Mouse (Mus musculus) intestine, embryonic 16.5 days (tissue): Measurements from ENCODE around the gene Zdhhc7. TPM values are rescaled to one million over a fixed set of nuclear protein-coding genes. Genes with fewer than 3 reads are reported as not detected.

Experiments used
- ATAC-seq: fragments of 200-750 bp; cut with Nextera tagmentation; 2 replicates; pipeline ENCODE4 v1.8.0; 2017; ENCODE audit warnings: moderate TSS enrichment, moderate library complexity
- H3K27ac ChIP-seq: fragments of 300-500 bp; sonication (generic); 2 replicates; pipeline ENCODE4 v1.5.1; 2014; ENCODE audit warnings: mild to moderate bottlenecking, low read length
- H3K27me3 ChIP-seq: fragments of 300-500 bp; sonication (generic); replicated peaks from 2 replicates; pipeline ENCODE4 v1.6.1; 2014; ENCODE audit warnings: low read length, control low read depth, mixed read lengths; ENCODE audit not compliant: control insufficient read depth, insufficient read depth
- H3K36me3 ChIP-seq: fragments of 300-500 bp; sonication (generic); 2 replicates; pipeline ENCODE4 v1.6.1; 2014; ENCODE audit warnings: low read length, control low read depth; ENCODE audit not compliant: control insufficient read depth, insufficient read depth
- H3K4me1 ChIP-seq: fragments of 300-500 bp; sonication (generic); 2 replicates; pipeline ENCODE4 v1.6.1; 2014; ENCODE audit warnings: low read length, control low read depth, mixed read lengths; ENCODE audit not compliant: control insufficient read depth, insufficient read depth
- H3K4me2 ChIP-seq: fragments of 300-500 bp; sonication (generic); 2 replicates; pipeline ENCODE4 v1.6.1; 2014; ENCODE audit warnings: low read depth, low read length, control low read depth
- H3K4me3 ChIP-seq: fragments of 300-500 bp; sonication (generic); 2 replicates; pipeline ENCODE4 v1.5.1; 2014; ENCODE audit warnings: mild to moderate bottlenecking, low read length
- H3K9ac ChIP-seq: fragments of 300-500 bp; sonication (generic); 2 replicates; pipeline ENCODE4 v1.6.1; 2014; ENCODE audit warnings: low read depth, low read length
- H3K9me3 ChIP-seq: fragments of 300-500 bp; sonication (generic); 2 replicates; pipeline ENCODE4 v1.6.1; 2016; ENCODE audit warnings: low read length, control low read depth; ENCODE audit not compliant: control insufficient read depth
- WGBS: fragments of 180-500 bp; shearing (Covaris S2); extraction: QIAGEN DNeasy Blood & Tissue Kit; methylation state at CpG from one replicate; pipeline ENCODE4 v1.1.7; 2014; 5-methylcytosine and 5-hydroxymethylcytosine counted together
- polyA plus RNA-seq: library from polyadenylated mRNA; unstranded; fragments of >200 nt; fragmentation: Nextera tagmentation; extraction: Ambion mirVana; gene quantifications from 2 replicates; pipeline ENCODE4 v1.2.1, GENCODE M21; 2015

Gene Zdhhc7
- polyA plus RNA-seq, 1 experiment from 2014 or later: 40.5 TPM

DNA sequence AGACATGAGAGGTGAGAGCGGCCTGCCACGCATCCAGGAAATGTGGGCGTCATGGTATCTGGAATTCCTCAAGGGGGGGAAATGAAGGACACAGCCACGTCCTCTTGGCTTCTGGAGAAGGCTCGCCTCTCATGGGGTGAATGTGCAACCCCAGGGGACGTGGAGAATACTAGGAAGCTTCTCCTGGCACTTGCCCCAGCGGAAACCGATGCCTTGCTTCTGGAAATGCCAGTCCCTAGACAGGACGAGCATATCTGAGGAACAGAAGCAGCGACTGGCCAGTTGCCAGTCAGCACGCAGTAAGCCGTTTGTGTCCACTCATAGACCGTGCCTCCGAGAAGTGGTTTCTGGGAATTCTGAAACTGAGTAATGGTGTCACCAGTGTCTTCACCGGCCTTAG, 64.1 kb downstream of the Zdhhc7 start:
- no peak overlapping the region for H3K9ac ChIP-seq
- H3K4me1 ChIP-seq: peaks cover 18% of the 10 kb centered on the region
- H3K4me2 ChIP-seq: no peak overlapping the region
- no peak for ATAC-seq
- no peak overlapping the region for H3K27ac ChIP-seq
- H3K36me3 ChIP-seq: no peaks in the 10 kb centered on the region
- no peaks in the 10 kb centered on the region for H3K9me3 ChIP-seq
- no peak overlapping the region for H3K4me3 ChIP-seq
- no peaks in the 10 kb centered on the region for H3K27me3 ChIP-seq
- 62% methylated on average over 15 of the region's 15 CpGs for WGBS

GRCm38 (mm10) chr8:120036578-120036977, 64.7 kb downstream of the Zdhhc7 start:
- H3K4me3 ChIP-seq: no peak overlapping the region
- no peaks in the 10 kb centered on the region for H3K27me3 ChIP-seq
- no peak for ATAC-seq
- no peaks in the 10 kb centered on the region for H3K36me3 ChIP-seq
- H3K9me3 ChIP-seq: no peaks in the 10 kb centered on the region
- no peak overlapping the region for H3K4me2 ChIP-seq
- 77% methylated on average over 4 of the region's 4 CpGs for WGBS
- H3K9ac ChIP-seq: no peak overlapping the region
- H3K27ac ChIP-seq: no peak overlapping the region
- H3K4me1 ChIP-seq: peaks cover 18% of the 10 kb centered on the region

- H3K4me3 ChIP-seq: no peak overlapping the region
- H3K36me3 ChIP-seq: no peaks in the 10 kb centered on the region
- WGBS: 13% methylated on average over 9 of the region's 9 CpGs
- ATAC-seq: no peak
- H3K27ac ChIP-seq: no peak overlapping the region
- H3K9me3 ChIP-seq: no peaks in the 10 kb centered on the region
- no peak overlapping the region for H3K9ac ChIP-seq
- H3K27me3 ChIP-seq: no peaks in the 10 kb centered on the region
- H3K4me2 ChIP-seq: no peak overlapping the region
- peaks cover 18% of the 10 kb centered on the region for H3K4me1 ChIP-seq
These were observed 65.2 kb downstream of the Zdhhc7 start for GRCm38 (mm10) chr8:120036111-120036510.

GRCm38 (mm10) chr8:120034471-120034870, 66.8 kb downstream of the Zdhhc7 start:
- no peak overlapping the region for H3K4me2 ChIP-seq
- no peak overlapping the region for H3K4me3 ChIP-seq
- H3K9me3 ChIP-seq: no peaks in the 10 kb centered on the region
- no peaks in the 10 kb centered on the region for H3K36me3 ChIP-seq
- peaks cover 18% of the 10 kb centered on the region for H3K4me1 ChIP-seq
- no peak overlapping the region for H3K27ac ChIP-seq
- no peaks in the 10 kb centered on the region for H3K27me3 ChIP-seq
- H3K9ac ChIP-seq: no peak overlapping the region
- WGBS: 63% methylated on average over 6 of the region's 6 CpGs
- no peak for ATAC-seq

DNA sequence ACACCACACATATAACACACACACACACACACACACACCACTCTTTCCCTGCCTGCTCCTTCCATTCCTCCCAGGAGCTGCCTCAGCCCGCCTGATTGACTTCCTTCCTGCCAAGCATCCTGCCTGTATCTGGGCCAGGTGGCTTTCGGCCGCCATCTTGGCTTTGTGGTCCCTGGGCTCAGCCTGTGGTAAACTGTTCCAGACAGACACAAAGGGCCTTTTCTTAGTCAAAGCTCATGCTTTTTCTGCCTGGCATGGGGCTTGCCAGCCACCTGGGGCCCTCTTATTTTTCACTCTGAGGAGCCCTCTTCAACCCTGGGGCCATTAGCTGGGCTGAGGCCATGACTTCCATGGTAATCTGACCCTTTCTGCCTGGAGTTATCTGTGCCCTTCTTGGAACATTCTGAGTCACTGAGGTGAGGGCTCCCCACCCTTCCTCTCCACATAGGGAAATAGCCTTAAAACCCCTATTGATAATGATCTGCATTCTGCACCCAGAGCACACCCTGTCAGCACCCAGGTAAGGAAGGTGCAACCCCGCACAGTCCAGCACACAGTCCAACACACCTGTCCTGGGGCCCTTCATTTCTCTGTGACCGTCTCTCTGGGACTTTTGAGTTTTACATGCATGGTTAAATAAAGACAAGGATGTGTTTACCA, 68.6 kb downstream of the Zdhhc7 start:
- no peak overlapping the region for H3K27ac ChIP-seq
- peak; percentile 65 for ATAC-seq

More for the DNA sequence above, 68.6 kb downstream of the Zdhhc7 start:
- Histone ChIP-seq H3K36me3 (no peaks in the 10 kb centered on the region), H3K4me2 (no peak overlapping the region), H3K4me3 (no peak overlapping the region), H3K27me3 (no peaks in the 10 kb centered on the region), H3K9ac (no peak overlapping the region), H3K9me3 (no peaks in the 10 kb centered on the region), H3K4me1 (peaks cover 18% of the 10 kb centered on the region)
- WGBS: 86% methylated on average over 5 of the region's 5 CpGs

Other genes starting within 250 kb of the Zdhhc7 start
- gene Klhl36, start 239.2 kb downstream of the Zdhhc7 start, polyA plus RNA-seq: 11.5 and 12.2 TPM in 2 replicates
- 124 and 125 TPM in 2 replicates for gene Usp10, start 191.1 kb downstream of the Zdhhc7 start, polyA plus RNA-seq
- gene Gm20388, start 190.6 kb downstream of the Zdhhc7 start, polyA plus RNA-seq: 5.8 and 7.1 TPM in 2 replicates
- 20.8 and 23.1 TPM in 2 replicates for gene Crispld2, start 109.0 kb downstream of the Zdhhc7 start, polyA plus RNA-seq
- gene 6430548M08Rik, start 12.7 kb upstream of the Zdhhc7 start, polyA plus RNA-seq: 4.6 and 5.1 TPM in 2 replicates
- gene Fam92b, start 76.0 kb upstream of the Zdhhc7 start, polyA plus RNA-seq: 0.55 and 0.67 TPM in 2 replicates
- gene Gse1, start 127.0 kb upstream of the Zdhhc7 start, polyA plus RNA-seq: 7.3 and 8.3 TPM in 2 replicates